Mouse (Mus musculus): ENCODE data around the gene Rhox4a2. TPM values are rescaled to one million over a fixed set of nuclear protein-coding genes. Genes with fewer than 3 reads are reported as not detected.
"Not testable (repeated sequence)": the region's sequence is repeated elsewhere in the genome, so short reads cannot be mapped to it uniquely, and the experiment has no call there.

Gene Rhox4a2
- polyA plus RNA-seq (2015; fragmentation: Nextera tagmentation; extraction: Ambion mirVana) = not detected in 2 replicates

DNA sequence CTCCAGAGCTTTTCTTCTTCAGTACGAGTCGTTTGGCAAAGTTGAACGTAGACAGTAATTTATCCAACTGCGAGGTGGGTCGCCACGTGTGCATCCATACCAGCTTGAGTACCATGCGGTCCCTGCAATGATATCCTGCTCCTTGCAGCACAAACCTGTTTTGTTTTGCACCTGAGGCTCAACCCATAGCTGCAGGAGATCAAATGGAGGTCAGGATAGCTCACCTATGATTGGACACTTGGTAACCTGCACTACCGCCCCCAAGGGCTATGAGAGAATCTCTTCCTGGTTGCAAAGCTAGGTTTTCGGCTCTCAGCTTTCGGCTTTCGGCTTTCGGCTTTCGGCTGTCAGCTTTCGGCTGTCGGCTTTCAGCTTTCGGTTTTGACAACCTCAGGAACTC is at the start of gene Rhox4a2:
Gene Rhox4a2 (plus strand): TSS at position 301 of the 400 bp plus-strand sequence.
- H3K36me3 ChIP-seq; H3K9me3 ChIP-seq (replicated peaks); H3K4me3 ChIP-seq (replicated peaks); H3K4me1 ChIP-seq (replicated peaks); H3K9ac ChIP-seq; H3K27ac ChIP-seq; H3K27me3 ChIP-seq; H3K4me2 ChIP-seq; ATAC-seq (ENCODE audit: low read depth); DNase-seq: not testable (repeated sequence)
- 79% methylated on average over 8 of the region's 16 CpGs for WGBS (ENCODE audit: insufficient replicate concordance)

DNA sequence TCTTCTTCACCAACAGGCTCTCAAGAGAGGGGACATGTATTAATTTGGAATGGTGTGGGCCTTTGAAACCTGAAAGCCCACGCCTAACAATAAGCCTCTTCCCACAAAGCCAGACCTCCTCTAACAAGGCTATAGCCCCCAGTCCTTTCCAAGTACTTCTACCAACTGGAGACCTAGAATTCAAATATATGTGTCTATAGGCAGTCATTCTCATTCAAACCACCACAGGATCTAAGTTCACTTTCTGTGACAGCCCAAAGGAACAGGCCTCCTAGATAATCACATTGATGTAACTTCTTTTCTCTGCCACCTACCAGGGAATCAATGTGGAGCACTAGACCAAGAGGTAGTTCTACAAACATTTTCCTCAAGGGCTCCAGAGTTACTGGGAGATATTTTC is 10.9 kb upstream of the Rhox4a2 start, which contains the start of gene Rhox3a2:
Gene Rhox3a2 (plus strand): TSS at position 301 of the 400 bp plus-strand sequence.
- not testable (repeated sequence) for ATAC-seq (ENCODE audit: low read depth); H3K27ac ChIP-seq; DNase-seq; H3K9ac ChIP-seq; H3K27me3 ChIP-seq; H3K36me3 ChIP-seq; H3K9me3 ChIP-seq (replicated peaks); H3K4me1 ChIP-seq (replicated peaks); H3K4me2 ChIP-seq; H3K4me3 ChIP-seq (replicated peaks)
- no CpG with 5 or more reads among the region's 1 CpGs for WGBS (ENCODE audit: insufficient replicate concordance)

DNA sequence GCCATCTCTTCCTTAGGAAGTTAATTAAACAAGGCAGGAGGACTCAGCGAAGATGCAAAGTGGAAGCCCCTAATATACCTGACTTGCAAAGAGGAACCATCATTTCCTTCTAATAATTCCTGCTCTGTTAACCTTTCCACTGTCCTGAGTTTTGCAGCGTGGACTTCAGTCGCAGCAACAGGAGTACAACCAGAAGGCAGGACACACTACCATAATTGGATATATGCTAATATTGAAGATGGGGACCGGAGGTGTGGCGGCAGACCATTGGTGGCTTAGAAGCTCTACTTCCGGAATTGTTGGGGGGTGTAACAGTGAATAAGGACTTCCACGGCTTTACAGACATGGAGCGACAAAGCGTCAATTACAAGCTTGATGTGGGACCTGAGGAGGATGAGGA is 21.1 kb downstream of the Rhox4a2 start, which contains the start of gene Rhox2b:
Gene Rhox2b (plus strand): TSS at position 301 of the 400 bp plus-strand sequence.
- no CpG with 5 or more reads among the region's 9 CpGs for WGBS (ENCODE audit: insufficient replicate concordance)
- H3K27me3 ChIP-seq; H3K4me1 ChIP-seq (replicated peaks); H3K27ac ChIP-seq; H3K4me2 ChIP-seq; H3K9me3 ChIP-seq (replicated peaks); ATAC-seq (ENCODE audit: low read depth); H3K9ac ChIP-seq; H3K36me3 ChIP-seq; DNase-seq; H3K4me3 ChIP-seq (replicated peaks): not testable (repeated sequence)

DNA sequence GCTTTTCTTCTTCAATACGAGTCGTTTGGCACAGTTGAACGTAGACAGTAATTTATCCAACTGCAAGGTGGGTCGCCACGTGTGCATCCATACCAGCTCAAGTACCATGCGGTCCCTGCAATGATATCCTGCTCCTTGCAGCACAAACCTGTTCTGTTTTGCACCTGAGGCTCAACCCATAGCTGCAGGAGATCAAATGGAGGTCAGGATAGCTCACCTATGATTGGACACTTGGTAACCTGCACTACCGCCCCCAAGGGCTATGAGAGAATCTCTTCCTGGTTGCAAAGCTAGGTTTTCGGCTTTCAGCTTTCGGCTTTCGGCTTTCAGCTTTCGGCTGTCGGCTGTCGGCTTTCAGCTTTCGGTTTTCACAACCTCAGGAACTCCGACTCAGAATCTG is 41.5 kb downstream of the Rhox4a2 start, which contains the start of gene Rhox4b:
Gene Rhox4b (plus strand): TSS at position 301 of the 400 bp plus-strand sequence.
- WGBS (ENCODE audit: insufficient replicate concordance) = 74% methylated on average over 15 of the region's 15 CpGs

More for the DNA sequence above, 41.5 kb downstream of the Rhox4a2 start, which contains the start of gene Rhox4b:
- not testable (repeated sequence) for H3K9me3 ChIP-seq (replicated peaks); H3K27me3 ChIP-seq; ATAC-seq (ENCODE audit: low read depth); DNase-seq; H3K4me2 ChIP-seq; H3K27ac ChIP-seq; H3K4me3 ChIP-seq (replicated peaks); H3K4me1 ChIP-seq (replicated peaks); H3K9ac ChIP-seq; H3K36me3 ChIP-seq

Other genes starting within 250 kb of the Rhox4a2 start
- gene Akap14, start 222.0 kb upstream of the Rhox4a2 start, polyA plus RNA-seq (2015; fragmentation: Nextera tagmentation; extraction: Ambion mirVana) = not detected in 2 replicates
- gene Ndufa1, start 199.7 kb upstream of the Rhox4a2 start, polyA plus RNA-seq (2015; fragmentation: Nextera tagmentation; extraction: Ambion mirVana) = 227 and 254 TPM in 2 replicates
- 3.0 and 3.6 TPM in 2 replicates for gene Rnf113a1, start 199.6 kb upstream of the Rhox4a2 start, polyA plus RNA-seq (2015; fragmentation: Nextera tagmentation; extraction: Ambion mirVana)
- gene Gm9, start 179.8 kb upstream of the Rhox4a2 start, polyA plus RNA-seq (2015; fragmentation: Nextera tagmentation; extraction: Ambion mirVana) = not detected in 2 replicates
- gene Rhox1, start 168.6 kb upstream of the Rhox4a2 start, polyA plus RNA-seq (2015; fragmentation: Nextera tagmentation; extraction: Ambion mirVana) = not detected in 2 replicates
- gene Rhox2a, start 145.9 kb upstream of the Rhox4a2 start, polyA plus RNA-seq (2015; fragmentation: Nextera tagmentation; extraction: Ambion mirVana) = not detected in 2 replicates
- gene Rhox3a, start 140.9 kb upstream of the Rhox4a2 start, polyA plus RNA-seq (2015; fragmentation: Nextera tagmentation; extraction: Ambion mirVana) = not detected in 2 replicates
- not detected in 2 replicates for gene Rhox4a, start 125.5 kb upstream of the Rhox4a2 start, polyA plus RNA-seq (2015; fragmentation: Nextera tagmentation; extraction: Ambion mirVana)
- not detected in 2 replicates for gene Rhox3a2, start 10.8 kb upstream of the Rhox4a2 start, polyA plus RNA-seq (2015; fragmentation: Nextera tagmentation; extraction: Ambion mirVana)
- gene Rhox2b, start 21.2 kb downstream of the Rhox4a2 start, polyA plus RNA-seq (2015; fragmentation: Nextera tagmentation; extraction: Ambion mirVana) = not detected in 2 replicates
- not detected in 2 replicates for gene Rhox4b, start 41.6 kb downstream of the Rhox4a2 start, polyA plus RNA-seq (2015; fragmentation: Nextera tagmentation; extraction: Ambion mirVana)
- not detected in 2 replicates for gene Rhox2c, start 62.8 kb downstream of the Rhox4a2 start, polyA plus RNA-seq (2015; fragmentation: Nextera tagmentation; extraction: Ambion mirVana)
- not detected in 2 replicates for gene Rhox3c, start 67.7 kb downstream of the Rhox4a2 start, polyA plus RNA-seq (2015; fragmentation: Nextera tagmentation; extraction: Ambion mirVana)
- not detected in 2 replicates for gene Rhox4c, start 89.5 kb downstream of the Rhox4a2 start, polyA plus RNA-seq (2015; fragmentation: Nextera tagmentation; extraction: Ambion mirVana)
- gene Rhox2d, start 102.6 kb downstream of the Rhox4a2 start, polyA plus RNA-seq (2015; fragmentation: Nextera tagmentation; extraction: Ambion mirVana) = not detected in 2 replicates
- gene Rhox4d, start 123.5 kb downstream of the Rhox4a2 start, polyA plus RNA-seq (2015; fragmentation: Nextera tagmentation; extraction: Ambion mirVana) = not detected in 2 replicates
- gene Rhox2e, start 139.6 kb downstream of the Rhox4a2 start, polyA plus RNA-seq (2015; fragmentation: Nextera tagmentation; extraction: Ambion mirVana) = not detected in 2 replicates
- not detected in 2 replicates for gene Rhox3e, start 151.2 kb downstream of the Rhox4a2 start, polyA plus RNA-seq (2015; fragmentation: Nextera tagmentation; extraction: Ambion mirVana)
- not detected in 2 replicates for gene Rhox4e, start 166.6 kb downstream of the Rhox4a2 start, polyA plus RNA-seq (2015; fragmentation: Nextera tagmentation; extraction: Ambion mirVana)
- gene Rhox2f, start 180.6 kb downstream of the Rhox4a2 start, polyA plus RNA-seq (2015; fragmentation: Nextera tagmentation; extraction: Ambion mirVana) = not detected in 2 replicates
- gene Rhox3f, start 190.1 kb downstream of the Rhox4a2 start, polyA plus RNA-seq (2015; fragmentation: Nextera tagmentation; extraction: Ambion mirVana) = not detected in 2 replicates
- not detected in 2 replicates for gene Rhox4f, start 216.9 kb downstream of the Rhox4a2 start, polyA plus RNA-seq (2015; fragmentation: Nextera tagmentation; extraction: Ambion mirVana)
- not detected in 2 replicates for gene Rhox3g, start 237.8 kb downstream of the Rhox4a2 start, polyA plus RNA-seq (2015; fragmentation: Nextera tagmentation; extraction: Ambion mirVana)

Data from liver, embryonic 13.5 days (tissue).